Mouse (Mus musculus) neural tube, embryonic 11.5 days (tissue): ENCODE data around the gene Tesc. TPM values are rescaled to one million over a fixed set of nuclear protein-coding genes. Genes with fewer than 3 reads are reported as not detected.

Experiments used
- ATAC-seq: fragments of 200-750 bp; cut with Nextera tagmentation; 2 replicates; pipeline ENCODE4 v1.8.0; 2017; ENCODE audit warnings: moderate number of reproducible peaks, mild to moderate bottlenecking, moderate TSS enrichment, moderate library complexity; ENCODE audit not compliant: insufficient read depth, low FRiP score, low TSS enrichment
- DNase-seq: peaks from one replicate; pipeline ENCODE4 v3.0.0-alpha.2; 2015; ENCODE audit warnings: low spot score
- H3K27ac ChIP-seq: fragments of 300-500 bp; sonication (generic); 2 replicates; pipeline ENCODE4 v1.5.1; 2014; ENCODE audit warnings: low read depth, mild to moderate bottlenecking, low read length
- H3K27me3 ChIP-seq: fragments of 300-500 bp; sonication (generic); 2 replicates; pipeline ENCODE4 v1.6.1; 2014; ENCODE audit warnings: mild to moderate bottlenecking, low read length, mixed read lengths; ENCODE audit not compliant: control insufficient read depth, insufficient read depth
- H3K36me3 ChIP-seq: fragments of 300-500 bp; sonication (generic); 2 replicates; pipeline ENCODE4 v1.6.1; 2014; ENCODE audit warnings: mild to moderate bottlenecking, low read length, moderate library complexity, mixed read lengths; ENCODE audit not compliant: control insufficient read depth, insufficient read depth
- H3K4me1 ChIP-seq: fragments of 300-500 bp; sonication (generic); 2 replicates; pipeline ENCODE4 v1.6.1; 2014; ENCODE audit warnings: low read length, mixed read lengths; ENCODE audit not compliant: control insufficient read depth, insufficient read depth
- H3K4me2 ChIP-seq: fragments of 300-500 bp; sonication (generic); 2 replicates; pipeline ENCODE4 v1.6.1; 2014; ENCODE audit warnings: low read depth, mild to moderate bottlenecking, moderate library complexity
- H3K4me3 ChIP-seq: fragments of 300-500 bp; sonication (generic); 2 replicates; pipeline ENCODE4 v1.5.1; 2014; ENCODE audit warnings: low read depth, low read length
- H3K9ac ChIP-seq: fragments of 300-500 bp; sonication (generic); 2 replicates; pipeline ENCODE4 v1.6.1; 2014; ENCODE audit warnings: mild to moderate bottlenecking, low read length
- H3K9me3 ChIP-seq: fragments of 300-500 bp; sonication (generic); 2 replicates; pipeline ENCODE4 v1.6.1; 2016; ENCODE audit warnings: low read length; ENCODE audit not compliant: control insufficient read depth
- WGBS: fragments of 180-500 bp; shearing (Covaris S2); extraction: QIAGEN DNeasy Blood & Tissue Kit; methylation state at CpG from one replicate; pipeline ENCODE4 v1.1.7; 2014; 5-methylcytosine and 5-hydroxymethylcytosine counted together
- polyA plus RNA-seq: library from polyadenylated mRNA; unstranded; fragments of >200 nt; fragmentation: Nextera tagmentation; extraction: Ambion mirVana; gene quantifications from 2 replicates; pipeline ENCODE4 v1.2.1, GENCODE M21; 2014

Gene Tesc
- polyA plus RNA-seq, 1 experiment from 2014 or later: 0.46 TPM

DNA sequence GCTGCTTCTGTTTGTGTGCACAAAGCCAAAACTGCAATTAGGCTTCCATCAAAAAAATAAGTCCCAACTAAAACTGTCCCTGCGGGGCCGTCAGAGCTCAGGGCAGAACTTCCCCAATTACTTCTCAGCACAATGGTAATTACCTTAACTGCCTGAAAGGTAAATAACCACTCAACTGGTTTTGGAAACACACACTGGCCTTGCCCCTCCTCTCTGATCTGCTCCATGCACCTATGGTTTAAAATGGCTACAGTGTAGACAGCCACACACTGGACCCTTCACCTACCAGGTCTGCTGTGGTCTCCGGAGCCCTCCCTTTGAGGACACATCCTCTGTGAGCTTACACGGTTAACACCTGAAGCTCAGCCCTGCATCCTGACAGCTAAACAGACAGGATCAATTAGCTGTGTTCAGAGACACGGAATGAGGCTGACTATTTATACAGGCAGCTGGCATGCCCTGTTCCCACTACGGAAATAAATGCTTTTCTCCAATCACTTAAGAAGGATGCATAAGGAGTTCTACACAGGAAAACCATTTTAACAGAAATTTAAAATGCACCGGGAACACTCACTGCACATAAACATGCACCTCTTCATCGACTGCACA lies 72.4 kb downstream of the Tesc start:
- Histone ChIP-seq H3K4me2 (no peak overlapping the region), H3K4me3 (no peak overlapping the region), H3K27me3 (no peaks in the 10 kb centered on the region), H3K27ac (no peak overlapping the region), H3K9ac (no peak overlapping the region), H3K36me3 (no peaks in the 10 kb centered on the region; the same call in 1 of the 2 replicates), H3K4me1 (no peaks in the 10 kb centered on the region), H3K9me3 (no peaks in the 10 kb centered on the region)
- no peak for ATAC-seq
- no peak for DNase-seq
- WGBS: 69% methylated on average over 8 of the region's 8 CpGs

DNA sequence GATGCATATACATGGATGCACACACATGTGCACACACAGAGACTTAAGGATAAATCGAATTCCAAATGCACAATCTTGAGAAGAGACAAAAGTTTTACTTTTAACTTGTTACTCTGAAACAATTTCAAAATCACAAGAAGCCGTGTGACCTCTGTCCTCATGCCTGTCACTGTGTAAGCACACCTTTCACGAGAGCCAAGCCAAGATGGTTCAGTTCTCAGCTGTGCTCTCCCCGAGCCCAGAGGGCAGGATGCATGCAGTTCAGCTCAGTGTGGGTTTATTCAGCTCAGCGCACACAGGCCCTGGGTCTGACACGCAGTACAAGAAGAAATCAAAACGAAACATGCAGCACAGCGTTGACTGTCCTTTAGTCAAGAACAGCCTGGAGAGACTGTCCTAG lies 78.0 kb downstream of the Tesc start:
- Histone ChIP-seq H3K4me3 (no peak overlapping the region), H3K36me3 (no peaks in the 10 kb centered on the region; the same call in none of the 2 replicates), H3K27me3 (no peaks in the 10 kb centered on the region), H3K4me2 (no peak overlapping the region), H3K9ac (no peak overlapping the region), H3K27ac (no peak overlapping the region), H3K9me3 (no peaks in the 10 kb centered on the region), H3K4me1 (no peaks in the 10 kb centered on the region)
- DNase-seq: no peak
- WGBS: 92% methylated on average over 8 of the region's 8 CpGs
- no peak for ATAC-seq

DNA sequence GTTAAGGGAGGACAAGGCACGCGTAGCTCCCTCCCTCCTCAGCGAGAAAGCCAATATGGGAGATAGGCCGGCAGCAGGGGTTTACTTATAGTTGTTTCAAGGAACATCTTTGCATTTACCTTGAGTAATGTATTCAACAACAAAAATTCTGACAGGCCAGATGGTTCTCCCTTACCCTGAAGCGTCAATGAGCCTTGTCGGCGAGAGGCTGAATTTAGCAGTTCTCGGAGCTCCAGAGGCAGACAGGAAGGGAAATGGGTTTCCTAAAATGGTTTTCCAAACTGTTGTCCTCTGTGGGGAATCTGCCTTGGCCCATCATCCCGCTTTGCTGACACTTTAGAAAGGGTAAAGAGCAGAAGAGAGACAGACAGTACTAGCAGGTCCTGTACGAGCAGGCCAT lies 79.1 kb downstream of the Tesc start:
- DNase-seq (no peak), ATAC-seq (no peak)
- Histone ChIP-seq H3K9ac (no peak overlapping the region), H3K9me3 (no peaks in the 10 kb centered on the region), H3K4me1 (no peaks in the 10 kb centered on the region), H3K36me3 (no peaks in the 10 kb centered on the region; the same call in none of the 2 replicates), H3K27ac (no peak overlapping the region), H3K4me3 (no peak overlapping the region), H3K4me2 (no peak overlapping the region), H3K27me3 (no peaks in the 10 kb centered on the region)
- 96% methylated on average over 10 of the region's 10 CpGs for WGBS

DNA sequence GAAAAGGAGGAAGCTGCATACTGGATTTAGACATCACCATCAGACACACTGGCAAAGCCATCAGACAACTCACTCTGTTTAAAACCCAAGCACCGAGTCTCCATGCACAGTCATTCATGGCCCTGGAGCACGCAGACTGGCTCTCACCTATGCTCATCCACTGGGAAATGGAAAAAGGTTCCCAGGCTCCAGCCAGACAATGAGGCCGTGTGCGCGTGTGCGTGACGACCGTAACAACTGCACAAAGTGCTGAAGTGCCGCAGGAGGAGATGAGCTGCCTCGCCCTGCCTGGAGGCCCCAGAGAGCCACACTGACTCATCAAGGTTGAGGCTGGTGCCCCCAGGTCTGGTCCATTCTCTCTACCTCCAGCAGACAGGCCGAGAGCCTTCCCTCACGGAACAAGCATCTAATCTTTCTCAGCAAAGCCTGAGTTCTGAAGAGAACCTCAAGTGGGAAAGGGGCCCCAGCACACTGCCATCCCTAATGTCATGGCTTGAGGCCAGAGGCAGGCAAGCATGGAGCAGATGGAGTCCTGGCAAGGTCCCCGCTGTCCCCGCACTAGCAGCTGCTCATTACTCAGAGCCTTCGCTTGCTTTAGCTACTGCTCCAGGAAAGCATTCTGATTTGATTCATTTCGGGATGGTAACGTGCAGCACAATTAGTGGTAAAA lies 80.7 kb downstream of the Tesc start:
- 88% methylated on average over 17 of the region's 17 CpGs for WGBS
- Histone ChIP-seq H3K4me3 (no peak overlapping the region), H3K9me3 (no peaks in the 10 kb centered on the region), H3K4me1 (no peaks in the 10 kb centered on the region), H3K9ac (no peak overlapping the region), H3K4me2 (no peak overlapping the region), H3K27ac (no peak overlapping the region), H3K36me3 (no peaks in the 10 kb centered on the region; the same call in none of the 2 replicates), H3K27me3 (no peaks in the 10 kb centered on the region)
- DNase-seq (no peak), ATAC-seq (no peak)

DNA sequence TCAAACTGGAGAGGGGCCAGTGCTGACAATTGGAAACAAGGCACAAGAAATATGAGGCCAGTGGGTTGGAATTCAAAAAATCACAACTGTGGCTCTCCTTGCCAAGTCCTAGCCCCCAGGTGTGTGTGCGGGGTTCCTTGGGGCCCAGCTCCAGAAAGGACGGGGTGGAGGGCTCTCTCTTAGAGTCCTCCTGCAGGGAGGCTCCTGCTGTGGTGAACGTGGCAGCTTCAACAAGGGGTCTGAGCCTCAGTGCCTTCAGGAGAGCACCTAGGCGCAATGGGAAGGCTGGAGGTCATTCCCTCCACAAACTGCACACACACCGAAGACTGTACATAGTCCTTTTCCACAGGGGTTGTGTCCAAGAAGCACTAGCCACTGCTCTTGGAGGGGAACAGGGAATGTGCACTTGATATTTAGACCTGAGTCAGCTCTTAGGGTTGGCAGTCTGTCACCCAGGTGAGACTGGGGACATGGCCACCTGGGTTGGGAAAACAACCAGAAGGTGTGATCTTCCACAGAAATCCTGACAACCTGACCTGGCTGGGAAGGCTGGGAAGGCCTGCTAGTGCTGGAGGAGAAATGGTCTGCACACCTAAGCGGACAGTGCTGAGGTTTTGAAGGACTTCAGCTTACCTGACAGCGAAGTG lies 81.4 kb downstream of the Tesc start:
- Histone ChIP-seq H3K27me3 (no peaks in the 10 kb centered on the region), H3K4me2 (no peak overlapping the region), H3K4me3 (no peak overlapping the region), H3K36me3 (no peaks in the 10 kb centered on the region; the same call in none of the 2 replicates), H3K9ac (no peak overlapping the region), H3K4me1 (no peaks in the 10 kb centered on the region), H3K27ac (no peak overlapping the region), H3K9me3 (no peaks in the 10 kb centered on the region)
- ATAC-seq (no peak), DNase-seq (no peak)
- whole genome bisulfite sequencing: 92% methylated on average over 7 of the region's 7 CpGs

Other genes starting within 250 kb of the Tesc start
- gene Nos1, start 246.7 kb upstream of the Tesc start, polyA plus RNA-seq: 0.70 and 0.80 TPM in 2 replicates
- 102 and 107 TPM in 2 replicates for gene Fbxo21, start 51.0 kb upstream of the Tesc start, polyA plus RNA-seq
- gene Fbxw8, start 127.7 kb downstream of the Tesc start, polyA plus RNA-seq: 26.9 and 28.4 TPM in 2 replicates
- 1.0 and 1.1 TPM in 2 replicates for gene Hrk, start 136.9 kb downstream of the Tesc start, polyA plus RNA-seq
- gene Rnft2, start 217.4 kb downstream of the Tesc start, polyA plus RNA-seq: 4.3 and 7.4 TPM in 2 replicates
- gene 2410131K14Rik, start 217.5 kb downstream of the Tesc start, polyA plus RNA-seq: 12.8 and 14.8 TPM in 2 replicates